Mouse (Mus musculus) limb, embryonic 13.5 days (tissue): ENCODE measurements around the gene Rgs11. TPM values are rescaled to one million over a fixed set of nuclear protein-coding genes. Genes with fewer than 3 reads are reported as not detected.

Source experiments
- ATAC-seq: fragments of 200-750 bp; cut with Nextera tagmentation; 2 replicates; pipeline ENCODE4 v1.8.0; 2017; ENCODE audit warnings: low read depth, moderate number of reproducible peaks, moderate TSS enrichment; ENCODE audit not compliant: low FRiP score
- H3K27ac ChIP-seq: fragments of 300-500 bp; sonication (generic); 2 replicates; pipeline ENCODE4 v1.5.1; 2015; ENCODE audit warnings: inconsistent platforms, mild to moderate bottlenecking, moderate library complexity
- H3K27me3 ChIP-seq: fragments of 300-500 bp; sonication (generic); 2 replicates; pipeline ENCODE4 v1.6.1; 2015; ENCODE audit warnings: mild to moderate bottlenecking, inconsistent platforms
- H3K36me3 ChIP-seq: fragments of 300-500 bp; sonication (generic); 2 replicates; pipeline ENCODE4 v1.6.1; 2015; ENCODE audit warnings: inconsistent platforms, mild to moderate bottlenecking, moderate library complexity
- H3K4me1 ChIP-seq: fragments of 300-500 bp; sonication (generic); 2 replicates; pipeline ENCODE4 v1.6.1; 2015; ENCODE audit warnings: inconsistent platforms
- H3K4me2 ChIP-seq: fragments of 300-500 bp; sonication (generic); replicated peaks from 2 replicates; pipeline ENCODE4 v1.6.1; 2015; ENCODE audit warnings: inconsistent platforms, mild to moderate bottlenecking, moderate library complexity
- H3K4me3 ChIP-seq: fragments of 300-500 bp; sonication (generic); 2 replicates; pipeline ENCODE4 v1.5.1; 2015; ENCODE audit warnings: moderate library complexity, mild to moderate bottlenecking, inconsistent platforms
- H3K9ac ChIP-seq: fragments of 300-500 bp; sonication (generic); 2 replicates; pipeline ENCODE4 v1.6.1; 2015; ENCODE audit warnings: mild to moderate bottlenecking, inconsistent platforms
- H3K9me3 ChIP-seq: fragments of 300-500 bp; sonication (generic); 2 replicates; pipeline ENCODE4 v1.6.1; 2016; ENCODE audit warnings: inconsistent platforms
- WGBS: fragments of 180-500 bp; shearing (Covaris S2); methylation state at CpG from one replicate; pipeline ENCODE4 v1.1.7; 2015; 5-methylcytosine and 5-hydroxymethylcytosine counted together
- polyA plus RNA-seq: library from polyadenylated mRNA; unstranded; fragments of >200 nt; fragmentation: Nextera tagmentation; extraction: Ambion mirVana; gene quantifications from 2 replicates; pipeline ENCODE4 v1.2.1, GENCODE M21; 2015

The Rgs11 gene
- polyA plus RNA-seq, 1 experiment from 2014 or later: 7.0 TPM

DNA sequence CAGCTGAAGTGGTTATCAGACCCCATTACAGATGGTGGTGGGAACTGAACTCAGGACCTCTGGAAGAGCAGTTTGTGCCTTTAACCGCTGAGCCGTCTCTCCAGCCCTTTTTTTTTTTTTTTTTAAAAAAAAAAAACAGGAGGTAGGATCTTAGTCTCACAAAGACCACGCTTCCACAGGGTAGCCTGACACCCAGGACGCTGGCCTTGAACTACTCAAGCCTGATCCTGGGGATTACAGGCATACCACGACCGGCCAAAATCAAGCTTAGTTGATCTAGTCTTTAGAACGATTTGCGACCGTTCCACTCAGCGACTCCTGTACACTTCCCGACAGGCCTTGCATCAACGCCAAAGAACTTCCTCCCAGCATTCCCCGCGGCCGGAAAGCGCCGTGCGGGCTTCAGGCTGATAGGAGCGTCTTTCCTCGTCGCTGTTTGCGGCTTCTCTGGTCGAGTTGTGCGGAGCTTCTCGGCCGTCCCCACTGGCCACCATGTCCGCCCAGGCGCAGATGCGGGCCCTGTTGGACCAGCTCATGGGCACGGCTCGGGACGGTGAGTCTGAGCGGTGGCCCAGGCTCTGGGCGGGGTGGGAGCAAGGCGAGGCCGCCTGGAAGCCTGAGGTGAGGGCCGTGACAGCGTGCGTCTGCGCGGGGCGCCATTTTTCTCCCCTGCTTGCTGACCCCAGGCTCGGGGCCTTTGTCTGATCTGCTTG, 49.9 kb downstream of the Rgs11 start, which contains the start of gene Luc7l:
Gene Luc7l (plus strand): TSS at position 358 of the 713 bp plus-strand sequence.
- WGBS: under 1% methylated on average over 43 of the region's 43 CpGs
- ATAC-seq: peak; percentile 94
- peak within 1 kb of the TSS; percentile 94 for H3K4me3 ChIP-seq
- H3K4me1 ChIP-seq: peaks cover 13% of the 10 kb centered on the region
- no peaks in the 10 kb centered on the region for H3K9me3 ChIP-seq
- 0 out of 2 replicates have a peak, but pooled peaks cover 3% of the 10 kb centered on the region for H3K27me3 ChIP-seq
- peaks cover 16% of the 10 kb centered on the region for H3K36me3 ChIP-seq
- H3K9ac ChIP-seq: peak within 1 kb of the TSS; percentile 98
- peak within 1 kb of the TSS; percentile 64 for H3K4me2 ChIP-seq
- peak within 1 kb of the TSS; percentile 98 for H3K27ac ChIP-seq

DNA sequence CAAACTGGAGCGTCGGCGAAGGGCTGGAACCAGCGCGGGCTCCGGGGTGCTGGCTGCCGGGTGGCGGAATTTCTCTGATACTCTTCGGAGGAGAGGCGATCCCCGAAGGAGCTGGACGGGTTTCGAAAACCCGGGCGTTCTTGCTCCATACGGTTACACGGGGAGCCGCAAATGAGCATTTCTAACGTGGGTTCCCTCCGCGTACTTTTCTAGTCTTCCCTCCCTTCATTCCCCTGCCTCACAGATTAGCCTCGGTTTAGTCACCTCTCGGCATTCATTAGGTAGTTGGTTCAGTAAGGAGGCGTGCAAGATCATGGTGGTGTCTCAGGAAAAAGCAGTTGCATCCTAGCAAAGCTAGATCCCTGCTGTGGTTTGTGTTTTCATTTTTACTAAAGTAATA, 50.6 kb downstream of the Rgs11 start:
- peaks cover 23% of the 10 kb centered on the region for H3K36me3 ChIP-seq
- peak overlapping the region; percentile 94 for H3K4me3 ChIP-seq
- no peaks in the 10 kb centered on the region for H3K9me3 ChIP-seq
- H3K27me3 ChIP-seq: no peaks in the 10 kb centered on the region
- no peak for ATAC-seq
- H3K9ac ChIP-seq: peak overlapping the region; percentile 98
- H3K4me1 ChIP-seq: peaks cover 13% of the 10 kb centered on the region
- H3K4me2 ChIP-seq: peak overlapping the region; percentile 64
- peak overlapping the region; percentile 98 for H3K27ac ChIP-seq
- WGBS: under 1% methylated on average over 24 of the region's 24 CpGs

DNA sequence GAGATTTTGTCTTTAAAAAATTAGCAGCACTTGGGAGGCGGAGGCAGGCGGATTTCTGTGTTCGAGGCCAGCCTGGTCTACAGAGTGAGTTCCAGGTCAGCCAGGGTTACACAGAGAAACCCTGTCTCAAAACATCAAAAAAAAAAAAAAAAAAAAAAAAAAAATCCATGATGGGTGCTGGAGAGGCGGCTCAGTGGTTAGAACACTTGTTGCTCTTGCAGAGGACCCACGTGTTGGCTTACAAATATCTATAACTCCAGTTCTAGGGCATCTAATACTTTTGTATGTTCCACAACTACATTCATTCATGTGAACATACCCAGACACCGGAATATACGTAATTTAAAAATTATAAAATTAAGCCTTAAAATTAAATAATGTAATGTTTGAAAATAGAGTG, 52.6 kb downstream of the Rgs11 start:
- Histone ChIP-seq H3K4me2 (no peak overlapping the region), H3K9ac (no peak overlapping the region), H3K27ac (no peak overlapping the region), H3K36me3 (peaks cover 40% of the 10 kb centered on the region), H3K4me1 (peaks cover 13% of the 10 kb centered on the region), H3K9me3 (no peaks in the 10 kb centered on the region), H3K4me3 (no peak overlapping the region), H3K27me3 (no peaks in the 10 kb centered on the region)
- no peak for ATAC-seq
- WGBS: 97% methylated on average over 7 of the region's 7 CpGs

Other genes with a start within 250 kb of the Rgs11 start
- gene Capn15, start 217.2 kb upstream of the Rgs11 start, polyA plus RNA-seq: 24.8 and 25.4 TPM in 2 replicates
- 19.5 and 20.5 TPM in 2 replicates for gene Rab11fip3, start 133.4 kb upstream of the Rgs11 start, polyA plus RNA-seq
- 35.3 and 36.2 TPM in 2 replicates for gene Decr2, start 112.6 kb upstream of the Rgs11 start, polyA plus RNA-seq
- 125 and 135 TPM in 2 replicates for gene Nme4, start 107.3 kb upstream of the Rgs11 start, polyA plus RNA-seq
- 0.97 and 1.0 TPM in 2 replicates for gene Tmem8, start 89.7 kb upstream of the Rgs11 start, polyA plus RNA-seq
- 193 and 199 TPM in 2 replicates for gene Mrpl28, start 79.5 kb upstream of the Rgs11 start, polyA plus RNA-seq
- gene Axin1, start 64.3 kb upstream of the Rgs11 start, polyA plus RNA-seq: 11.3 and 12.1 TPM in 2 replicates
- 0.25 and 0.91 TPM in 2 replicates for gene Pdia2, start 3.9 kb upstream of the Rgs11 start, polyA plus RNA-seq
- gene Arhgdig, start 4.8 kb downstream of the Rgs11 start, polyA plus RNA-seq: 7.1 and 8.1 TPM in 2 replicates
- 44.0 and 44.7 TPM in 2 replicates for gene Fam234a, start 41.3 kb downstream of the Rgs11 start, polyA plus RNA-seq
- gene Luc7l, start 49.9 kb downstream of the Rgs11 start, polyA plus RNA-seq: 127 and 129 TPM in 2 replicates
- 0.51 and 0.65 TPM in 2 replicates for gene Neurl1b, start 211.9 kb downstream of the Rgs11 start, polyA plus RNA-seq